Mouse (Mus musculus) neural tube, embryonic 14.5 days (tissue): ENCODE measurements around the gene Tbc1d22b. TPM values are rescaled to one million over a fixed set of nuclear protein-coding genes. Genes with fewer than 3 reads are reported as not detected.
"Not testable (repeated sequence)": the region's sequence is repeated elsewhere in the genome, so short reads cannot be mapped to it uniquely, and the experiment has no call there.

ENCODE experiments used
- ATAC-seq: fragments of 200-750 bp; cut with Nextera tagmentation; 2 replicates; pipeline ENCODE4 v1.8.0; 2017; ENCODE audit warnings: low read depth, mild to moderate bottlenecking, moderate TSS enrichment, moderate library complexity
- H3K27ac ChIP-seq: fragments of 300-500 bp; sonication (generic); 2 replicates; pipeline ENCODE4 v1.5.1; 2014; ENCODE audit warnings: low read depth, mild to moderate bottlenecking, control low read depth, low read length, moderate library complexity, mixed read lengths
- H3K27me3 ChIP-seq: fragments of 300-500 bp; sonication (generic); 2 replicates; pipeline ENCODE4 v1.6.1; 2014; ENCODE audit warnings: low read length; ENCODE audit not compliant: control insufficient read depth, insufficient read depth
- H3K36me3 ChIP-seq: fragments of 300-500 bp; sonication (generic); 2 replicates; pipeline ENCODE4 v1.6.1; 2014; ENCODE audit warnings: low read length, mixed read lengths; ENCODE audit not compliant: control insufficient read depth, insufficient read depth
- H3K4me1 ChIP-seq: fragments of 300-500 bp; sonication (generic); 2 replicates; pipeline ENCODE4 v1.6.1; 2014; ENCODE audit warnings: low read length; ENCODE audit not compliant: control insufficient read depth, insufficient read depth
- H3K4me2 ChIP-seq: fragments of 300-500 bp; sonication (generic); 2 replicates; pipeline ENCODE4 v1.6.1; 2014; ENCODE audit warnings: mild to moderate bottlenecking, low read depth, low read length, control low read depth
- H3K4me3 ChIP-seq: fragments of 300-500 bp; sonication (generic); 2 replicates; pipeline ENCODE4 v1.5.1; 2014; ENCODE audit warnings: low read depth, low read length, control low read depth, mixed read lengths
- H3K9ac ChIP-seq: fragments of 300-500 bp; sonication (generic); replicated peaks from 2 replicates; pipeline ENCODE4 v1.6.1; 2014; ENCODE audit warnings: low read depth, mild to moderate bottlenecking, control low read depth, low read length, mixed read lengths
- H3K9me3 ChIP-seq: fragments of 300-500 bp; sonication (generic); 2 replicates; pipeline ENCODE4 v1.6.1; 2016; ENCODE audit warnings: low read length; ENCODE audit not compliant: control insufficient read depth
- WGBS: fragments of 180-500 bp; shearing (Covaris S2); extraction: QIAGEN DNeasy Blood & Tissue Kit; methylation state at CpG from one replicate; pipeline ENCODE4 v1.1.7; 2014; 5-methylcytosine and 5-hydroxymethylcytosine counted together
- polyA plus RNA-seq: library from polyadenylated mRNA; unstranded; fragments of >200 nt; fragmentation: Nextera tagmentation; extraction: Ambion mirVana; gene quantifications from 2 replicates; pipeline ENCODE4 v1.2.1, GENCODE M21; 2014

Gene Tbc1d22b
- polyA plus RNA-seq, 1 experiment from 2014 or later: 26.5 TPM

DNA sequence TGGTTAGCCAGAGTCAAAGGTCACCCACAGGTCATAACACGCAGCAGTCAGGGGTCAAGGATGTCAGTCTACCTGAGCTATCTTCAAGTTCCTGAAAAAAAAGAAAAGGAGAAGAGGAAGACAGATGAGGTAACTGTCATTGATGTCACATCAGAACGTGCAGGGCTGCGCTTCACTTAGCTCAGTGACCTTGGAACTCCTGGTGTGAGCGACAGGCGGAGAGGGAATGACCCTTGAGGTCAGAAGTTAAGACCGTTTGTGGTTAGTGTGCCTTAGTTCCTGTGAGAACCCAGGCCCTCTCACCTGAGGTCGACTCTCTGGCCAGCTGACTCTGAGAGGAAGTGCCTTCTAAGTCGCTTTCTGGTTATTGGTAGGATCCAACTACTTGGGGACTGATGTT, 38.9 kb upstream of the Tbc1d22b start:
- Histone ChIP-seq H3K9ac (no peak overlapping the region), H3K4me3 (no peak overlapping the region), H3K27ac (no peak overlapping the region), H3K4me1 (no peaks in the 10 kb centered on the region), H3K36me3 (no peaks in the 10 kb centered on the region), H3K27me3 (no peaks in the 10 kb centered on the region), H3K9me3 (no peaks in the 10 kb centered on the region), H3K4me2 (no peak overlapping the region)
- ATAC-seq: no peak
- WGBS: 71% methylated on average over 8 of the region's 8 CpGs

GRCm38 (mm10) chr17:29513044-29513730, 36.4 kb upstream of the Tbc1d22b start:
- H3K9ac ChIP-seq: 0 out of 2 replicates have a peak overlapping the region, but pooled peaks have one; percentile 16
- ATAC-seq: peak; percentile 72; the same call in 1 of the 2 replicates
- H3K4me1 ChIP-seq: no peaks in the 10 kb centered on the region
- H3K9me3 ChIP-seq: no peaks in the 10 kb centered on the region
- no peak overlapping the region for H3K4me2 ChIP-seq
- H3K27ac ChIP-seq: no peak overlapping the region
- WGBS: 41% methylated on average over 13 of the region's 13 CpGs
- H3K4me3 ChIP-seq: no peak overlapping the region
- H3K36me3 ChIP-seq: no peaks in the 10 kb centered on the region
- no peaks in the 10 kb centered on the region for H3K27me3 ChIP-seq

- Histone ChIP-seq H3K4me2 (no peak overlapping the region), H3K27ac (no peak overlapping the region), H3K4me1 (no peaks in the 10 kb centered on the region), H3K9ac (no peak overlapping the region), H3K4me3 (no peak overlapping the region), H3K27me3 (no peaks in the 10 kb centered on the region), H3K36me3 (no peaks in the 10 kb centered on the region), H3K9me3 (no peaks in the 10 kb centered on the region)
- ATAC-seq: no peak
- 3% methylated on average over 11 of the region's 11 CpGs for WGBS
These were observed 35.1 kb upstream of the Tbc1d22b start for GRCm38 (mm10) chr17:29514435-29514834.

GRCm38 (mm10) chr17:29518665-29519064, 30.9 kb upstream of the Tbc1d22b start:
- not testable (repeated sequence) for H3K36me3 ChIP-seq, H3K27me3 ChIP-seq, H3K4me3 ChIP-seq, H3K27ac ChIP-seq, H3K4me2 ChIP-seq, ATAC-seq, H3K4me1 ChIP-seq, H3K9me3 ChIP-seq, H3K9ac ChIP-seq
- WGBS: 90% methylated on average over 5 of the region's 5 CpGs

- no peaks in the 10 kb centered on the region for H3K9me3 ChIP-seq
- no peak overlapping the region for H3K9ac ChIP-seq
- H3K27ac ChIP-seq: no peak overlapping the region
- no peaks in the 10 kb centered on the region for H3K36me3 ChIP-seq
- no peaks in the 10 kb centered on the region for H3K4me1 ChIP-seq
- H3K4me3 ChIP-seq: no peak overlapping the region
- ATAC-seq: no peak
- H3K27me3 ChIP-seq: no peaks in the 10 kb centered on the region
- WGBS: 80% methylated on average over 8 of the region's 8 CpGs
- no peak overlapping the region for H3K4me2 ChIP-seq
These were observed 29.9 kb upstream of the Tbc1d22b start for GRCm38 (mm10) chr17:29519731-29520130.

GRCm38 (mm10) chr17:29525613-29526012, 24.0 kb upstream of the Tbc1d22b start:
- Histone ChIP-seq H3K9ac (no peak overlapping the region), H3K4me3 (no peak overlapping the region), H3K4me2 (no peak overlapping the region), H3K27me3 (no peaks in the 10 kb centered on the region), H3K4me1 (no peaks in the 10 kb centered on the region), H3K27ac (no peak overlapping the region), H3K36me3 (no peaks in the 10 kb centered on the region), H3K9me3 (0 out of 2 replicates have a peak, but pooled peaks cover 2% of the 10 kb centered on the region)
- 79% methylated on average over 2 of the region's 2 CpGs for WGBS
- no peak for ATAC-seq

- no peak for ATAC-seq
These were observed 20.9 kb upstream of the Tbc1d22b start for GRCm38 (mm10) chr17:29528568-29529187.

DNA sequence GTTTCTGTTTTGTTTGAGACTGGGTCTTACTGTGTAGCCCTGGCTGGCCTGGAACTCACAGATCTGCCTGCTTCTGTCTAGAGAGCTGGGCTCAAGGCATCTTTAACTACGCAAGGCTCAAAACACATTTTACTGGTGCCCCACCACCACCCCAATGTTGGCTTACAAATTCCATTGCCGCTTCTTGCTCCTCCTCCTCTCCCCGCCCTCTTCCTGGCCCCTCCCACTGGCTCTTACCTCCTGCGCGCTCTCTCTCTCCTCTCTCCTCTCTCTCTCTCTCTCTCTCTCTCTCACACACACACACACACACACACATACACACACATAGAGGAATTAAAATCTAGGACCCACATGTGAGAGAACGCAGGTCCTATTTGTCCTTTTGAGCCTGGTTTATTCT, 19.1 kb upstream of the Tbc1d22b start:
- Histone ChIP-seq H3K9ac (no peak overlapping the region), H3K36me3 (no peaks in the 10 kb centered on the region), H3K27me3 (no peaks in the 10 kb centered on the region), H3K4me1 (no peaks in the 10 kb centered on the region), H3K4me3 (no peak overlapping the region), H3K4me2 (no peak overlapping the region), H3K9me3 (0 out of 2 replicates have a peak, but pooled peaks cover 2% of the 10 kb centered on the region), H3K27ac (no peak overlapping the region)
- WGBS: 81% methylated on average over 6 of the region's 6 CpGs
- no peak for ATAC-seq

More at GRCm38 (mm10) chr17:29528568-29529187, 20.9 kb upstream of the Tbc1d22b start:
- Histone ChIP-seq H3K4me2 (no peak overlapping the region), H3K27me3 (no peaks in the 10 kb centered on the region), H3K9ac (no peak overlapping the region), H3K36me3 (no peaks in the 10 kb centered on the region), H3K4me3 (no peak overlapping the region), H3K27ac (no peak overlapping the region), H3K9me3 (0 out of 2 replicates have a peak, but pooled peaks cover 2% of the 10 kb centered on the region), H3K4me1 (no peaks in the 10 kb centered on the region)
- WGBS: 77% methylated on average over 8 of the region's 8 CpGs

DNA sequence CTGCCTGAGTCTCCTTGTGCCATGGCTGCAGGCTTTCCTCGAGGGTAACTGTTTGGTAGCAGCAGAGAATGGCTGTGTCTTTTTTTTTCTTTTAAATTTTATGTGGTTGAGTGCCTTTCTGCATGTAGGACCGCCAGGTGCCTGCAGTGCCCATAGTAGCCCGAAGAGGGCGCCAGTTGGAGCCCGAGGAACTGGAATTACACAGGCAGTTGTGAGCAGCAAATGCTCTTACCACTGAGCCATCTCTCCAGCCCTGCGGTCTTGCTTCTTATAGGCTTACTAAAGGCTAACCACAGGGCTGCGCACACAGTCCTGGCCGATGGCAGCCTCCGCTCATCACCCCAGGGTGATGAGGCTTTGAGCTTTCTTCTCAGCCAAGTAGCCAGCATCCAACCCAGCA, 18.3 kb upstream of the Tbc1d22b start:
- Histone ChIP-seq H3K27me3 (no peaks in the 10 kb centered on the region), H3K4me1 (no peaks in the 10 kb centered on the region), H3K4me2 (no peak overlapping the region), H3K36me3 (no peaks in the 10 kb centered on the region), H3K4me3 (no peak overlapping the region), H3K27ac (no peak overlapping the region), H3K9ac (no peak overlapping the region), H3K9me3 (no peaks in the 10 kb centered on the region)
- WGBS: 80% methylated on average over 9 of the region's 9 CpGs
- no peak for ATAC-seq
